Mouse (Mus musculus) megakaryocyte progenitor cell, adult 5-6 weeks (primary cell): ENCODE results near the gene Zfp579. TPM values are rescaled to one million over a fixed set of nuclear protein-coding genes. Genes with fewer than 3 reads are reported as not detected.

Source experiments
- ATAC-seq: replicated peaks from 2 replicates; pipeline ENCODE4 v1.8.0; 2016; ENCODE audit warnings: mild to moderate bottlenecking, moderate TSS enrichment, inconsistent platforms; ENCODE audit not compliant: poor library complexity
- total RNA-seq, 2 experiments: library from RNA; stranded (forward) in 1 of 2; stranded (reverse) in 1 of 2; fragments of 157-497, 149-512 nt in 1 of 2; fragments of 200-1000 nt in 1 of 2; gene quantifications; 2 replicates each; pipeline versions ENCODE4 v1.2.3 to v1.2.4; 2015 to 2017

The Zfp579 gene
- total RNA-seq, 2 experiments from 2014 or later: 4.2 to 11.1 TPM

GRCm38 (mm10) chr7:4964272-4964671, 31.7 kb downstream of the Zfp579 start, which contains the start of gene Sbk2:
Gene Sbk2 (minus strand): TSS chr7:4964406.
- peak; percentile 99 for ATAC-seq

GRCm38 (mm10) chr7:4963527-4963926, 32.4 kb downstream of the Zfp579 start:
- no peak for ATAC-seq

GRCm38 (mm10) chr7:4957361-4957760, 38.6 kb downstream of the Zfp579 start:
- ATAC-seq: no peak

GRCm38 (mm10) chr7:4953815-4954445, 42.0 kb downstream of the Zfp579 start:
- ATAC-seq: no peak

- no peak for ATAC-seq
Measured at GRCm38 (mm10) chr7:4950561-4951342, 45.2 kb downstream of the Zfp579 start.

GRCm38 (mm10) chr7:4948386-4948785, 47.6 kb downstream of the Zfp579 start:
- peak; percentile 36 for ATAC-seq

- ATAC-seq: no peak
Measured at GRCm38 (mm10) chr7:4947855-4948254, 48.1 kb downstream of the Zfp579 start.

- ATAC-seq: peak; percentile 93
Measured at GRCm38 (mm10) chr7:4943223-4943815, 52.6 kb downstream of the Zfp579 start.

- ATAC-seq: no peak
Measured at GRCm38 (mm10) chr7:4942673-4943072, 53.3 kb downstream of the Zfp579 start.

- peak; percentile 59 for ATAC-seq
Measured at GRCm38 (mm10) chr7:4940068-4940479, 55.9 kb downstream of the Zfp579 start.

- ATAC-seq: peak; percentile 75
Measured at GRCm38 (mm10) chr7:4938456-4938855, 57.5 kb downstream of the Zfp579 start.

GRCm38 (mm10) chr7:4937392-4937791, 58.6 kb downstream of the Zfp579 start:
- ATAC-seq: no peak

- ATAC-seq: no peak
Measured at GRCm38 (mm10) chr7:4936832-4937231, 59.1 kb downstream of the Zfp579 start.

GRCm38 (mm10) chr7:4934160-4934914, 61.6 kb downstream of the Zfp579 start:
- no peak for ATAC-seq

Other genes with a start within 250 kb of the Zfp579 start
Only the 30 nearest of the 31 such genes appear.
- gene Fam71e2, start 224.9 kb downstream of the Zfp579 start, total RNA-seq (2015): not detected in 2 replicates
- not detected in 2 replicates for gene Fam71e2, start 224.9 kb downstream of the Zfp579 start, total RNA-seq (2017)
- 0.17 TPM in 1 of 2 replicates, not detected in the other for gene Il11, start 213.3 kb downstream of the Zfp579 start, total RNA-seq (2015)
- not detected in 2 replicates for gene Il11, start 213.3 kb downstream of the Zfp579 start, total RNA-seq (2017)
- gene Tmem190, start 213.2 kb downstream of the Zfp579 start, total RNA-seq (2015): not detected in 2 replicates
- gene Tmem190, start 213.2 kb downstream of the Zfp579 start, total RNA-seq (2017): not detected in 2 replicates
- gene Tmem238, start 206.5 kb downstream of the Zfp579 start, total RNA-seq (2015): 6.2 and 10.5 TPM in 2 replicates
- 5.4 and 5.5 TPM in 2 replicates for gene Tmem238, start 206.5 kb downstream of the Zfp579 start, total RNA-seq (2017)
- 1,898 and 2,111 TPM in 2 replicates for gene Rpl28, start 203.3 kb downstream of the Zfp579 start, total RNA-seq (2015)
- gene Rpl28, start 203.3 kb downstream of the Zfp579 start, total RNA-seq (2017): 686 and 710 TPM in 2 replicates
- 280 and 341 TPM in 2 replicates for gene Ube2s, start 183.6 kb downstream of the Zfp579 start, total RNA-seq (2015)
- gene Ube2s, start 183.6 kb downstream of the Zfp579 start, total RNA-seq (2017): 169 and 190 TPM in 2 replicates
- 0.05 TPM in 1 of 2 replicates, not detected in the other for gene Shisa7, start 151.5 kb downstream of the Zfp579 start, total RNA-seq (2015)
- gene Shisa7, start 151.5 kb downstream of the Zfp579 start, total RNA-seq (2017): not detected in 2 replicates
- 9.1 and 13.4 TPM in 2 replicates for gene Isoc2b, start 125.9 kb downstream of the Zfp579 start, total RNA-seq (2015)
- gene Isoc2b, start 125.9 kb downstream of the Zfp579 start, total RNA-seq (2017): 34.9 and 98.1 TPM in 2 replicates
- 2.4 and 3.1 TPM in 2 replicates for gene Isoc2a, start 119.0 kb downstream of the Zfp579 start, total RNA-seq (2015)
- 7.3 and 8.7 TPM in 2 replicates for gene Isoc2a, start 119.0 kb downstream of the Zfp579 start, total RNA-seq (2017)
- gene Gm36210, start 89.6 kb downstream of the Zfp579 start, total RNA-seq (2015): not detected in 2 replicates
- not detected in 2 replicates for gene Gm36210, start 89.6 kb downstream of the Zfp579 start, total RNA-seq (2017)
- 7.4 and 8.0 TPM in 2 replicates for gene Zfp628, start 80.9 kb downstream of the Zfp579 start, total RNA-seq (2015)
- 1.9 and 2.7 TPM in 2 replicates for gene Zfp628, start 80.9 kb downstream of the Zfp579 start, total RNA-seq (2017)
- 0.20 and 0.64 TPM in 2 replicates for gene Nat14, start 74.1 kb downstream of the Zfp579 start, total RNA-seq (2015)
- not detected in 2 replicates for gene Nat14, start 74.1 kb downstream of the Zfp579 start, total RNA-seq (2017)
- not detected in 2 replicates for gene Ssc5d, start 70.4 kb downstream of the Zfp579 start, total RNA-seq (2015)
- 0.10 TPM in 1 of 2 replicates, not detected in the other for gene Ssc5d, start 70.4 kb downstream of the Zfp579 start, total RNA-seq (2017)
- not detected in 2 replicates for gene Sbk2, start 31.8 kb downstream of the Zfp579 start, total RNA-seq (2015)
- gene Sbk2, start 31.8 kb downstream of the Zfp579 start, total RNA-seq (2017): not detected in 2 replicates
- gene Sbk3, start 25.0 kb downstream of the Zfp579 start, total RNA-seq (2015): not detected in 2 replicates
- not detected in 2 replicates for gene Sbk3, start 25.0 kb downstream of the Zfp579 start, total RNA-seq (2017)
- 11.0 and 13.0 TPM in 2 replicates for gene Zfp524, start 18.3 kb upstream of the Zfp579 start, total RNA-seq (2015)
- gene Zfp524, start 18.3 kb upstream of the Zfp579 start, total RNA-seq (2017): 5.5 and 7.4 TPM in 2 replicates
- 35.6 and 39.2 TPM in 2 replicates for gene Fiz1, start 18.5 kb upstream of the Zfp579 start, total RNA-seq (2015)
- gene Fiz1, start 18.5 kb upstream of the Zfp579 start, total RNA-seq (2017): 17.7 and 24.0 TPM in 2 replicates
- 1.9 and 4.6 TPM in 2 replicates for gene Gm44973, start 19.3 kb upstream of the Zfp579 start, total RNA-seq (2015)
- gene Gm44973, start 19.3 kb upstream of the Zfp579 start, total RNA-seq (2017): not detected in 2 replicates
- gene Zfp865, start 24.2 kb upstream of the Zfp579 start, total RNA-seq (2015): 13.2 and 14.5 TPM in 2 replicates
- gene Zfp865, start 24.2 kb upstream of the Zfp579 start, total RNA-seq (2017): 12.4 and 14.4 TPM in 2 replicates
- gene Ccdc106, start 24.4 kb upstream of the Zfp579 start, total RNA-seq (2015): 0.57 TPM in 1 of 2 replicates, not detected in the other
- 0.21 TPM in 1 of 2 replicates, not detected in the other for gene Ccdc106, start 24.4 kb upstream of the Zfp579 start, total RNA-seq (2017)
- not detected in 2 replicates for gene 4632433K11Rik, start 38.0 kb upstream of the Zfp579 start, total RNA-seq (2015)
- gene 4632433K11Rik, start 38.0 kb upstream of the Zfp579 start, total RNA-seq (2017): 0.88 TPM in 1 of 2 replicates, not detected in the other
- gene Zfp784, start 42.3 kb upstream of the Zfp579 start, total RNA-seq (2015): 0.72 and 1.5 TPM in 2 replicates
- gene Zfp784, start 42.3 kb upstream of the Zfp579 start, total RNA-seq (2017): 1.6 and 1.7 TPM in 2 replicates
- 2.3 and 3.0 TPM in 2 replicates for gene Zfp580, start 55.4 kb upstream of the Zfp579 start, total RNA-seq (2015)
- gene Zfp580, start 55.4 kb upstream of the Zfp579 start, total RNA-seq (2017): 0.24 and 0.67 TPM in 2 replicates
- 99.3 TPM in 2 replicates for gene U2af2, start 66.0 kb upstream of the Zfp579 start, total RNA-seq (2015)
- 225 and 247 TPM in 2 replicates for gene U2af2, start 66.0 kb upstream of the Zfp579 start, total RNA-seq (2017)
- gene Epn1, start 84.1 kb upstream of the Zfp579 start, total RNA-seq (2015): 41.0 and 42.0 TPM in 2 replicates
- gene Epn1, start 84.1 kb upstream of the Zfp579 start, total RNA-seq (2017): 37.0 and 51.5 TPM in 2 replicates
- not detected in 2 replicates for gene Rfpl4, start 120.8 kb upstream of the Zfp579 start, total RNA-seq (2015)
- not detected in 2 replicates for gene Rfpl4, start 120.8 kb upstream of the Zfp579 start, total RNA-seq (2017)
- gene Rasl2-9, start 129.8 kb upstream of the Zfp579 start, total RNA-seq (2015): not detected in 2 replicates
- gene Rasl2-9, start 129.8 kb upstream of the Zfp579 start, total RNA-seq (2017): not detected in 2 replicates
- not detected in 2 replicates for gene Vmn1r55, start 153.5 kb upstream of the Zfp579 start, total RNA-seq (2015)
- gene Vmn1r55, start 153.5 kb upstream of the Zfp579 start, total RNA-seq (2017): not detected in 2 replicates
- gene Vmn1r56, start 200.6 kb upstream of the Zfp579 start, total RNA-seq (2015): not detected in 2 replicates
- gene Vmn1r56, start 200.6 kb upstream of the Zfp579 start, total RNA-seq (2017): not detected in 2 replicates
- not detected in 2 replicates for gene Vmn1r57, start 222.3 kb upstream of the Zfp579 start, total RNA-seq (2015)
- not detected in 2 replicates for gene Vmn1r57, start 222.3 kb upstream of the Zfp579 start, total RNA-seq (2017)